In the genomic region with DNA sequence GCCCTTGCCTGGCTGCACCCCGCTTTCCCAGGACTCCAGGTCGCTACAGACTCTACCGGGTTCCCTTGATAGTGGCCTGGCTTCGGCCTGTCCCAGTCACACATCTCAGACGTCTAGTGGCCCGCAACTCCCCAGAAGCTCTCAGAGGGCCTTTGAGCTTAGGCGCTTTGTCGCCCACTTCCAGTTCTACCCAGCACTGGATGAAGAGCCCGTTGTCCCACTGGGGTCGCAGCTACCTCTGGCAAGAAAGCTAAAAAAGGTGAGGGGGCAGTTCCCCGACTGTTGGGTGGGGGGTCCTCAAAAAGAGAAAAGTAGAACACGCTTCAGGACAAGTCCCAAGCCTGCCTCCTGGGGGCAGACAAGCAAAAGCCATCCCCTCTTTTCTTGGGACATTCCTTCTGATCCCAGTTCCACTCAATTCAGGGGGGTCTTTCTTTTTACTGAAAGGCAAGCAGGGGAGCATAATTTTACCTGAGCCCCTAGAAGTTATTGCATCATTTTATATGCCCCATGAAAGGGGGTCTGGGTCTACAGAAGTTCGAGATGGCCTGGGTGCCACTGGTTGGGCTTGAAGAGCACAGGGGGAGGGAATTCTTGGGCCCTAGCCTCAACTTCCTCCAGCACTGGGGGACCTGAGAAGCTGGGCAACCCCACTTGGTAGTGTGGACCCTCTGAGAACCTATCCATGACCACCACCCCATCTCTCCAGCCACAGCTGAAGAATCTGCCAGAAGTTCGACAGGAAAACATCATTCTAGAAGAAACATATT, we compare ENCODE assay signal across 8 mouse cellular contexts. TPM values are rescaled to one million over a fixed set of nuclear protein-coding genes. Genes with fewer than 3 reads are reported as not detected.
A peak's percentile ranks its signal among the peaks of the same experiment; 100 is the strongest.
DNase-seq lines count a peak whose midpoint lies in the region; ATAC-seq and TF ChIP-seq lines count a peak whose summit lies in the region.

No protein-coding gene starts in this region.

- DNase-seq in cerebellum, postnatal 10 days, result peak; percentile 48 to 53
- no peak for DNase-seq in cerebellum, adult 9-11 months
- DNase-seq in embryo, embryonic 10.5 days (ENCODE audit: low spot score), result peak; percentile 55
- DNase-seq in hindbrain, embryonic 10.5 days (ENCODE audit: low spot score), result peak; percentile 59
- no peak for DNase-seq in liver, embryonic 14.5 days (ENCODE audit: low read depth in 3 of 3, low spot score in 3 of 3)
- no peak for DNase-seq in left cerebral cortex, postnatal 4 days
- no peak for DNase-seq in thymus, adult 18-20 months
- no peak for DNase-seq in left cerebral cortex, adult 9 months (ENCODE audit: low spot score in 2 of 2)

- 8% methylated on average over 14 of the region's 14 CpGs for WGBS in hindbrain, embryonic 10.5 days
- WGBS in liver, embryonic 14.5 days (ENCODE audit: insufficient replicate concordance), result 4% methylated on average over 14 of the region's 14 CpGs

- H3K4me1 ChIP-seq in hindbrain, embryonic 10.5 days (replicated peaks), result peaks cover 47% of the 10 kb centered on the region
- no peaks in the 10 kb centered on the region for H3K4me1 ChIP-seq in liver, embryonic 14.5 days (replicated peaks; ENCODE audit: control insufficient read depth in 2 of 2, insufficient read depth in 2 of 2, low read length in 1 of 2)

- H3K4me3 ChIP-seq in hindbrain, embryonic 10.5 days, result peak overlapping the region; percentile 51
- no peak overlapping the region for H3K4me3 ChIP-seq in liver, embryonic 14.5 days (ENCODE audit: insufficient read depth in 1 of 2, low read depth in 2 of 2, low read length in 2 of 2)

- H3K9ac ChIP-seq in liver, embryonic 14.5 days (replicated peaks), result no peak overlapping the region

- peak overlapping the region; percentile 85 for H3K27ac ChIP-seq in hindbrain, embryonic 10.5 days
- no peak overlapping the region for H3K27ac ChIP-seq in liver, embryonic 14.5 days

- peak overlapping the region; percentile 25 for H3K4me2 ChIP-seq in liver, embryonic 14.5 days (ENCODE audit: low read depth)

- no peak for ATAC-seq in liver, embryonic 14.5 days (ENCODE audit: insufficient read depth)

- no peak for TF ChIP-seq CTCF in liver, embryonic 14.5 days (IDR thresholded peaks at IDR 0.05; ENCODE audit: low read depth)

- H3K9me3 ChIP-seq in hindbrain, embryonic 10.5 days, result no peaks in the 10 kb centered on the region
- H3K9me3 ChIP-seq in liver, embryonic 14.5 days (ENCODE audit: control insufficient read depth, low read length), result no peaks in the 10 kb centered on the region

- no peaks in the 10 kb centered on the region for H3K36me3 ChIP-seq in hindbrain, embryonic 10.5 days
- no peaks in the 10 kb centered on the region for H3K36me3 ChIP-seq in liver, embryonic 14.5 days (replicated peaks; ENCODE audit: control insufficient read depth, insufficient read depth, low read depth)

- TF ChIP-seq EP300 in liver, embryonic 14.5 days (IDR thresholded peaks at IDR 0.05; ENCODE audit: low read depth), result no peak

- intact Hi-C loops in left cerebral cortex, postnatal 4 days (cut with DNase I), result loop anchor here (5.0 to 10.0 kb wide), 3 partner anchors 924 to 1311 kb away; no protein-coding TSS in a partner anchor

- peaks cover 62% of the 10 kb centered on the region for H3K27me3 ChIP-seq in hindbrain, embryonic 10.5 days (ENCODE audit: insufficient read depth, poor library complexity, severe bottlenecking)
- H3K27me3 ChIP-seq in liver, embryonic 14.5 days (ENCODE audit: control insufficient read depth, insufficient read depth, low read length), result peaks cover 76% of the 10 kb centered on the region

RNA-seq across cellular contexts. Expression of a gene that starts 3.5 kb away (rescaled TPM):
- polyA plus RNA-seq in hindbrain, embryonic 10.5 days (2016; fragmentation: Nextera tagmentation; extraction: Ambion mirVana), result 60.1 and 77.9 TPM in 2 replicates
- polyA plus RNA-seq in liver, embryonic 14.5 days (2012; rRNA removed), result 0.19 and 0.20 TPM in 2 replicates
- polyA plus RNA-seq in liver, embryonic 14.5 days (2014; fragmentation: Nextera tagmentation; extraction: Ambion mirVana), result 0.27 and 0.34 TPM in 2 replicates
- total RNA-seq in left cerebral cortex, postnatal 4 days (2021), result 1 to 10 TPM; 5.9 to 6.7 TPM

Comparison
In these comparisons a context has a peak if more than half of its experiments do, and no peak if none do; other contexts are left out.
1. DNase-seq: peak in cerebellum, postnatal 10 days (2 of 2), embryo, embryonic 10.5 days (single experiment) and hindbrain, embryonic 10.5 days (single experiment); none in cerebellum, adult 9-11 months (single experiment), liver, embryonic 14.5 days (0 of 3), left cerebral cortex, postnatal 4 days (single experiment), thymus, adult 18-20 months (0 of 2) and left cerebral cortex, adult 9 months (0 of 2).
2. RNA of a gene that starts 3.5 kb away (polyA plus RNA-seq): 60.1 to 77.9 TPM in hindbrain, embryonic 10.5 days; 0.19 to 0.34 TPM in liver, embryonic 14.5 days; every median in the first group is over 10 times any median in the second.